Mouse (Mus musculus): ENCODE data around the gene Gnas.
A peak's percentile ranks its signal among the peaks of the same experiment; 100 is the strongest.
"Not testable (repeated sequence)": the region's sequence is repeated elsewhere in the genome, so short reads cannot be mapped to it uniquely, and the experiment has no call there.

Gene Gnas

GRCm38 (mm10) chr2:174294457-174294856, 10.3 kb downstream of the Gnas start:
- no peak for DNase-seq (ENCODE audit: low spot score)

DNA sequence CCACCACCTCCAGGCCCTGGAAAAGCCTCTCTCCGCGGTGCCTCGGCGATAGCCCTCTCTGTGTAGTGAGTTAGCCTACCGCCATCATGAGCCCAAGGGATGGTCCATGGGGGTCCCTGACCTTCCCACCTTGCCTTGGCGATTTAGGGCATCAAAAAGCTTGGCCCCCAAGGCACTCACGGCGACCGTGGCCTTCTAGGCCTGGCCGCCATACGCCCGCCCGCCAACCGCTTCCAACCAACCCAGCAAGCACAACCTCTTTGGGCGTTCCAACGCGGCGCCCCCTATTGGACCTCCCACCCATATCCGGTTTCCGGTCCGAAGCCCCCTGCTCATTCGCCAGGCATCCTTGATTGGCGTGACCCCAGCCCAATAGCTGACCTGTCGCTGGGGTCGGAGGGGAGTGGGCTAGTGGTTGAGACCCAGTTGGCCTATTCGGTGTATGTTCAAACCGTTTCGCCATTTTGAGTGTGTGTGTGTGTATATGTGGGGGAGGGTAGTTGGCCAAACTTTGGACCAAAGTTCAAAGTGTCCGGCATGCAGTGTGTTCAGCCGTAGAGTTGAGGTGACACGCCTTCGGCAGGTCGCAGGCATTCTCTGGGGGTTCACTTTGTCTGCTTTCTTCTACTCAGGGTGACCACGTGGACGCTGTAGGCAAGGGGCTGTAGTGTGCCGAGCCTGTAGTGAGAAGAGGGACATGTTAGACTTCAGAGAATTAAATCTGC, 11.2 kb downstream of the Gnas start:
- peak; percentile 66 for DNase-seq (ENCODE audit: low spot score)

GRCm38 (mm10) chr2:174295900-174296465, 11.9 kb downstream of the Gnas start:
- no peak for DNase-seq (ENCODE audit: low spot score)

DNA sequence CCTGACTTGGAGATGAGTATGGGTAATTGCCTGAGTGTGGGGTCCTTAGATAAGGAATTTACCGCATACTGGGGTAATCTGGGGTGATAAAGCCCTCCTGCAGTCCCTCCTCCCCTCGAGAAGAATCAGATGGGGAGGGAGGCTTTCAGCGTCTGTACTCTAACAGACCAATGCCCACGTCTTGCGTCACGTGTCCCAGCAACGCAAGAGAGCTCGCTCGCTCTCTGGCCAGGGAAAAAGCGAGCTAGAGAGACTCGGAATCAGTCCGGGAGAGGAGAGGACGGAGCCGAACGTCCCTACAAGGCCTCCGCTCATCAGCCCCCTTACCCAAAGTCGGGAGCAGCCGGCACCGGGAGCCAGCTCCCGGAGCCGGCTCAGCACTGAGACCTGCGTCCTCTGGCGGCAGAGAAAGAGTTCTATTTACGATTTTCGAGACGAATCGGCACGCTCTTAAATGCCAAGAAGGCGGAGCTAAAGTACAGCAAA, 13.0 kb downstream of the Gnas start:
- DNase-seq (ENCODE audit: low spot score) = no peak

DNA sequence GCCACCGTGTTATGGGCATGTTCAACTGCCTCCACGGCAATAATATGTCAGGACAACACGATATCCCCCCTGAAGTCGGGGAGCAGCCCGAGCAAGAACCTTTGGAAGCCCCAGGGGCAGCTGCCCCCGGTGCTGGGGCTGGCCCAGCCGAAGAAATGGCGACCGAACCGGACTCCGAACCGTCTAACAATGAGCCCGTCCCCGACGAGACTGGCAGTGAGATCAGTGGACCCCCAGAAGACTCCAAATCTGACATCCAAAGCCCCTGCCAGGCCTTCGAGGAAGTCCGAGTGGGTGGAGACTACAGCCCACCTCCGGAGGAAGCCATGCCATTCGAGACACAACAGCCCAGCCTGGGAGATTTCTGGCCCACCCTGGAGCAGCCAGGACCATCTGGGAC, 13.7 kb downstream of the Gnas start:
- DNase-seq (ENCODE audit: low spot score) = no peak

DNA sequence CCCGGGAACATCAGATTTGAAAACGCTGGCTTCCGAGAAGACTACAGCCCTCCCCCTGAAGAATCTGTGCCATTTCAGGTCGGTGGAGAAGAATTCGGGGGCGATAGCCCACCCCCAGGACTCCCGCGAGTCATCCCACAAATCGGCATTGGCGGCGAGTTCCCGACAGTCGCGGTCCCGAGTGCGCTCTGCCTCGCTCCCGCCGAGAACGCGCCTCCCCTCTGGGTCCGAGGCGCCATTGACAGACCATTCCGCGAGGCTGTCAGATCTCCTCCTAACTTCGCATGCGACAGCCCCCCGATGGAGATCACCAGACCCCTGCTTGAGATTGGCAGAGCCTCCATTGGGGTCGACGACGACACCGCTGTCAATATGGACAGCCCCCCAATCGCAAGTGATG, 14.4 kb downstream of the Gnas start:
- DNase-seq (ENCODE audit: low spot score) = no peak

DNA sequence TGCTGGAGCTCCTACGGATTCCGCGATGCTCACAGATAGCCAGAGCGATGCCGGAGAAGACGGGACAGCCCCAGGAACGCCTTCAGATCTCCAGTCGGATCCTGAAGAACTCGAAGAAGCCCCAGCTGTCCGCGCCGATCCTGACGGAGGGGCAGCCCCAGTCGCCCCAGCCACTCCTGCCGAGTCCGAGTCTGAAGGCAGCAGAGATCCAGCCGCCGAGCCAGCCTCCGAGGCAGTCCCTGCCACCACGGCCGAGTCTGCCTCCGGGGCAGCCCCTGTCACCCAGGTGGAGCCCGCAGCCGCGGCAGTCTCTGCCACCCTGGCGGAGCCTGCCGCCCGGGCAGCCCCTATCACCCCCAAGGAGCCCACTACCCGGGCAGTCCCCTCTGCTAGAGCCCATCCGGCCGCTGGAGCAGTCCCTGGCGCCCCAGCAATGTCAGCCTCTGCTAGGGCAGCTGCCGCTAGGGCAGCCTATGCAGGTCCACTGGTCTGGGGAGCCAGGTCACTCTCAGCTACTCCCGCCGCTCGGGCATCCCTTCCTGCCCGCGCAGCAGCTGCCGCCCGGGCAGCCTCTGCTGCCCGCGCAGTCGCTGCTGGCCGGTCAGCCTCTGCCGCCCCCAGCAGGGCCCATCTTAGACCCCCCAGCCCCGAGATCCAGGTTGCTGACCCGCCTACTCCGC, 15.1 kb downstream of the Gnas start:
- no peak for DNase-seq (ENCODE audit: low spot score)

GRCm38 (mm10) chr2:174299771-174300160, 15.6 kb downstream of the Gnas start:
- no peak for DNase-seq (ENCODE audit: low spot score)

DNA sequence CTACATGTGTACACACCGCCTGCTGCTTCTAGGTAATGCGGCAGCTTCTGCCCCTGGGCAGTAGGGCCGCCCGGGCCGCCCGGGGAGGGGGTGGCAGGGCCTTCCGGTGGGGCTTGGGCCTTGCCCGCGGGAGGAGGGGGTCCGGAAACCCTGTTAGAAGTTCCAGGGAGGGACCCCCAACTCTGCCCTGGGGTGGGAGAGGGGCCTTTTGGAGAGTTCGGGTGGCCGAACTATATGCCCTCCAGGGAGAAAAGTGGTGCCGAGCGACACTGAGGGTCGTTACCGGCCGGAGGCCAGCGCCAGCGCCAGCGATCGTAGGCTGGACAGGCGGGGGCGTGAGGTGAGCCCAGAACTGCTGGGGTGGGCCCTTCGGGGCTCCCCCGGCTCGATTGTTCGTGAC, 16.1 kb downstream of the Gnas start:
- DNase-seq (ENCODE audit: low spot score) = no peak

DNA sequence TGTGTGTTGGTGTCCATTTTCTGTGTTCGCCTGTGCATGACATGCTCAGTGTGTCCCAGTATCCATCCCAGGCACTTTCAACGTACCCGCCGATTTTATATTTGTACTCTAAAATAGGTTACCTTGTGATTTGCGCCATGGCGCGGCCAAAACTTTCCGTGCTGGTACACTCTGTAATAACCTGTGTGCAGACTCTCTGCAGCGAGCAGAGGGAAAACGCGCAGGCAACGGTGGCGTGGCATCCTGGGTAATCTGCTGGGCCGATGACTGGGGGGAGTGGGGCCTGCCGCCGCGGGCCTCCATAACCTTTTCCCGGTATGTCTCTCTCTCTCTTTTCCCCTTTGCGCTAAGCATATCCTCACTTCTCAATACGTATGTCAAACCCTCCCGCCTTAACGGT, 16.5 kb downstream of the Gnas start:
- no peak for DNase-seq (ENCODE audit: low spot score)

- DNase-seq (ENCODE audit: low spot score) = no peak
Measured at GRCm38 (mm10) chr2:174302526-174302925, 18.4 kb downstream of the Gnas start.

GRCm38 (mm10) chr2:174305646-174306045, 21.5 kb downstream of the Gnas start:
- no peak for DNase-seq (ENCODE audit: low spot score)

GRCm38 (mm10) chr2:174307903-174308302, 23.8 kb downstream of the Gnas start:
- DNase-seq (ENCODE audit: low spot score) = no peak

DNA sequence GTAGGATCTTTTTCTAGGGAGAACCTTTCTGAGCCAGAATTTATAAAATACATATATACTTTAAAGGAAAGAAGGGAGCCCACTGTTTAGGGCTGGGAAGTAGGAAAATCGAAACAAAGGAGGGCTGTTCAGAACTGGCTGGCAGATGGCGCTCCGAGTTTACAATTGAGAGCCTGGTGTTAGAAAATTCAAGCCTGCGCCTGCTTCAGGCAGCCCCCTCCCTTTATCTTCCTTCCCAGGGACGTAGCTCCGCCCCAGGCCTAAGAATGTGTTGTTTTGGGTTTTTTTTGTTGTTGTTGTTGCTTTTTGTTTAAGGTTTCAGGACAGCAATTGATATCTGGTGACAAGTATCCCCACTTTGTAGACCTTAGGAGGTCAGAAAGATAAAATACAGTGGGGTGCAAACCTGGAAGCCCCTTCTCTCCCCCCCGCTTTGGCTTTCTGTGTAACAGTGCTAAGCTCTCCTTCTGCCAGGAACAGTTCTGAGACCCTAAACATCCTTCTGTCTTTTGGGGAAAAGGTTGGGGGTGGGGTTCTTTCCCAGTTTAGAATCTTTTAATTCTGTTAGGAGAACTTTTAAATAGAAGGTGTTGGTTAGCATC, 26.9 kb downstream of the Gnas start:
- no peak for DNase-seq (ENCODE audit: low spot score)

DNA sequence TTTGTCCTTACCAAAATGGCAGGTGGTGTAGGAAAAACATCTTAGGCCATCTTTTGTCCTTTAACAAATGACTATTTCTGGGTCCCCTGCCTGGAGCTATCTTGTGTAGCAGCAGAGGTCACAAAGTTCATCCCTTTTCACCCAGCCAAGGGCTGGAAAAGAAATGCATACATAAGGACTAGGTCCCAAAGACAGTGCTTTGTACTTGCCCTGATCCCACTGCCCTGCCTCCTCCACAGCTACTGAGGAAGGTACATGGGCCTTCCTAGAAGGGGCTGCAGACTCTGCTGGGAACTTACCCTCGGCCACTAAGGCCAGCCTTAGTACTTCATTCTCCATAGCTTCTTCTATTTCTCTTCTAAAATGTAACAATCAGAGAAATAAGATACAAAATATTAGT, 27.5 kb downstream of the Gnas start:
- DNase-seq (ENCODE audit: low spot score) = no peak

DNA sequence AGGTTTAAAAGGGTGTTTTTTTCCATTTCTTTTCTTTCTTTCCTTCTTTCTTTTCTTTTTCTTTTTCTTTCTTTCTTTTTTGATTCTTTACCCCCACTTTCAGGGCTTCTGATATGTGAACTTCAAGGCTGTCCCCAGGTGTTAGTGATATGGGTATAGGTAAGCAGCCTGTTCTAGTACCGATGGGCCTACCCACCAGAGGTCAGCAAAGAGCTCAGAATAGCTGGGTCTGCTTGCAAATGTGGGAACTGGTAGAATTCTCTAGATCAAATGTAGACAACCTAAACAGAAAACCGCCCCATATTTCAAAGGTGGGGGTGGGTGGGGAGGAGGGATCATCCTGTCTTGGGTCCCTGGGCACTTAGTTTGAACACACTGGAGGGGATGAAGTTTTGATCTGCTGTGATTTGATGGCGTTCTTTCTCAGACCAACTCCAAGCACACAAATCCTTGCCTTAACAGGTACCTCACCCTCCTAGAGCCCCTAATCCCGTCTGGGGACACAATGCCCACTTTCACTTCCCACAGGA, 28.1 kb downstream of the Gnas start:
- peak; percentile 81 for DNase-seq (ENCODE audit: low spot score)

DNA sequence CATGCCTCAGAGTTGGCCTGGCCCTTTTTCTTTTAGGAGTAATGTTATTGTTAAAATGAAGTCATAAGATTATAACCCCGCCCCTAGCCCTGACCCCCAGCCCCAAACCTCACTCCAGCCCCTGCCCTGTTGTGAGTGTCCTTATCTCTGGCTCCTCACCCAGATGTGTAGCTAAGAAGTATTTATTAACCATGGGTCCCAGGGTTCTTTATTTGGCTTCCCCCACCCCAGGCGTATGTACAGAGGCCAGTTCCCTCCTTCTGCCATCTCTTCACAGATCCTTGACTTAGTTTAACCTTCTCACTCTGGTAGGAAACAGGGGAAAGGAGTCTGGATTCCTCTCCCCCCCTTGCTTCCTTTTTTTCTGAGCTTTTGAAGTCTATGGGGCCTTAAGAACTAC, 28.5 kb downstream of the Gnas start:
- no peak for DNase-seq (ENCODE audit: low spot score)

DNA sequence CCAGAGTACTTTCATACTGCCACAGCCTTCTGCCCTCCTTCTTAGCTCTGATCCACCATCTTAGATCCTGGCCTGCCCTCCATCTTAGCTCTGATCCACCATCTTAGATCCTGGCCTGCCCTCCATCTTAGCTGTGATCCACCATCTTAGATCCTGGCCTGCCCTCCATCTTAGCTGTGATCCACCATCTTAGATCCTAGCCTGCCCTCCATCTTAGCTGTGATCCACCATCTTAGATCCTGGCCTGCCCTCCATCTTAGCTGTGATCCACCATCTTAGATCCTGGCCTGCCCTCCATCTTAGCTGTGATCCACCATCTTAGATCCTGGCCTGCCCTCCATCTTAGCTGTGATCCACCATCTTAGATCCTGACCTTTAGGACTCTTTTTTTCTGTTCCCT, 31.3 kb downstream of the Gnas start:
- not testable (repeated sequence) for DNase-seq (ENCODE audit: low spot score)

- DNase-seq (ENCODE audit: low spot score) = no peak
Measured at GRCm38 (mm10) chr2:174316661-174317060, 32.5 kb downstream of the Gnas start.

GRCm38 (mm10) chr2:174325989-174326388, 41.9 kb downstream of the Gnas start:
- DNase-seq (ENCODE audit: low spot score) = no peak

- DNase-seq (ENCODE audit: low spot score) = no peak
Measured at GRCm38 (mm10) chr2:174326481-174326880, 42.4 kb downstream of the Gnas start.

- peak; percentile 65 for DNase-seq (ENCODE audit: low spot score)
Measured at GRCm38 (mm10) chr2:174327295-174327981, 43.3 kb downstream of the Gnas start.

All from urinary bladder, postnatal 14 days (tissue).